Mouse (Mus musculus) induced T-regulatory cell, adult 2 months (primary cell): Measurements from ENCODE around the gene Ret.

Experiments used
- DNase-seq: peaks from one replicate; pipeline ENCODE4 v3.0.0-alpha.2; 2012; ENCODE audit warnings: low read depth

The Ret gene

DNA sequence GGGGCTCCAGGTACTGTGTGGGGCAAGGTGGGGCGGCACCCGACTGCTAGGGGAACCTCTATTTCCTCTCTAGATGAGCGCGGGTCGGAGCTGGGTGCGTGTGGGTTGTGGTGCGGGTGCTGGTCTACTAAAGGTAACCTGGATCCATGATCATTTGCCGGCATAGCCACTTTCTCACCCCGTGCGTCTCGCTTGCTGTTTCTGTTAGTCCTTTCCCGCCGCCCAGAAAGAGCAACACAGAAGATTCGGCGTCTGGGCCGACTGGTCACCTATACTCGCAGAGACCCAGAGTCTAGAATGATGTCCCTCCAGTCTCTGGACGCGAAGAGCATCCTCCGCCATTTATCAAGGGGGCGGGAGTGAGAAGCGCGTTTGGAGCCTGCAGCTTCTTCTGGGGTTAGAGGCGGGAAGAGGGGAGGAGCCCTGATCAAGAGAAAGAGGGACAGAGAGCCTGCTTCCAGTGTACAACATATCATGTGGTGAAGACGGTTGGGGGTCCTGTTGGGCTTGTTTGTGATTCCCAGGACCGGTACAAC, at the start of gene Ret:
Gene Ret, minus strand, starts transcription at position 279 of the 536 bp plus-strand sequence.
- DNase-seq, result no peak

DNA sequence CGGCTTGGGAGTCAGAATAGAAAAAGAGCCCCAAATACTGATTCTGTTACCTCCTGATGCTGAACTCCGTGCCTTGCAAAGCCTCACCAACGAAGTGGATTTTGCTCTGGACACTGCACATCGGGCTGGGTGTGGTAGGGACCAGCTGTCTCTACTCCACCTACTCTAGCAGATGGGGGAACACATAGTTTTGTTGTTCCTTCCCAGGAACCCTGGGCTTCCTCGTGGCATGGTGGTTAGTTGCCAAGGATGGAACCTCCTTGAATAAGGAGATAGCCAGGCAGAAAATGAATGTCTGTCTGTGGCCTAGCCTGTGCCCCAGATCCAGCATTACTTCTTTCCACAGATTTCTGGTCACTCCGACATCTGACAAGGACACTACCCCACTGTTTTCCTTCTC, 49.6 kb upstream of the Ret start:
- no peak for DNase-seq

DNA sequence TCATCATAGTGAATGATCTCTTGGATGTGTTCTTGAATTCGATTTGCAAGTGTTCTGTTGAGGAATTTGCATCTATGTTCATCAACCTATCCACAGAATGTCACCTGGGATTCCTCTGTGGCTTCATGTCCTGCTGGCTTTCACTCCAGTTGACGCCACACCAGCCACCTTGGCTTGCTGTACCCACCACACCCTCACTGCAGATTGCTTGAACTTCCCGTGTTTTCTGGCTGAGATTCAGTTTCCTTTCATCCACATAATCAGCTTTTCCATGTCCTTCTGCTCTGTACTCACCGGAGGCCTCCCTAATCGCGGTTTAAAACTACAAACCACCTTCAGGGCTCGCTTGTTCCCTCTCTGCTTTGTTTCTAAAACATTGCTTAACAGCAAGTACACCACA, 46.6 kb upstream of the Ret start:
- no peak for DNase-seq

DNA sequence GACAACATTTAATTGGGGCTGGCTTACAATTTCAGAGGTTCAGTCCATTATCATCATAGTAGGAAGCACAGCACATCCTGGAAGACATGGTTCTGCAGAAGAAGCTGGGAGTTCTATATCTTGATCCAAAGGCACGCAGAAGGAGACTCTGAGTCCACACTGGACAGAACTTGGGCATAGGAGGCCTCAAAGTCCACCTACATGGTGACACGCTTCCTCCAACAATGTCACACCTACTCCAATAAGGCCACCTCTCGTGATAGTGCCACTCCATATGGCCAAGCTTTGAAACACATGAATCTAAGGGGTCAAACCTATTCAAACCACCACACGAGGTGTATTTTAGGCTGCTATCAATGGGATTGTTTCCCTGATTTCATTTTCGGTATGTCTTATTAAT, 45.4 kb upstream of the Ret start:
- DNase-seq, result no peak

DNA sequence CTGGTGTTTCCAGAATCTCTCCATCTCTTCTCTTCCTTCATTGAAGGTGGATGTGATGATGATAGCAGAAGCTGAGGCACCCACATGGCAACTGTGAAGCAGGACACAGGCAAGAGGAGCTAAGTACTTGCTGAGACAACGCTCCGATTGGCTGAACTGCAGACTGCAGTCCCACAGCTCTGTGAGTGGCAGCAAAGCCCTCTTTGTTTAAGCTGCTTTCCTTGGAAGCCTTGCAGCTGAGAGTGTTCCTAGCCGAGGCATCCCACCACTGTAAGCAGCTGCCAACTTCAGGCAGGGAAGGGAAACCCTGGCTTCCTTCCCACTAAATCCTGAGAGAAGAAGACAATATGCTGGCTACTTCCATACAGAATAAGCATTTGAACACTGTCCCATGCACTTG, 28.6 kb upstream of the Ret start:
- DNase-seq, result no peak

DNA sequence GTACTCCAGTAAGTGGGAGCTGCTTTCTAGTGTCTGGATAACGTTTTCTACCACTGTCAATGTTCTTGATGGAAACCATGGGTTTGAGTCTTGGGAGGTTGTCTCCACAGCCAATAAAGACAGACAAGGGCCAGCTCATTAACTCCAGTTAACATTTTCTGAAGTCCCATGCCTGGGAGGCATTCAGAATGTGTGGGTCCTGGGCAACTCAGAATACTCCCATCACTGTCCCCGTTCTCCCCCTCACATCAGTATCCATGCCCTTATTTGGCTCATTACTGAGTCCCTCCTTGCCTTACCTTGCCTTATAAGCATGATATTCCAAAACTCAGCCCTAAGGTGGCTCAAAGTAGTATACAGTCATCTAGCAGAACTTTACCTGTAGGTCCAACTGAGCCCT, 25.0 kb upstream of the Ret start:
- DNase-seq, result no peak

DNA sequence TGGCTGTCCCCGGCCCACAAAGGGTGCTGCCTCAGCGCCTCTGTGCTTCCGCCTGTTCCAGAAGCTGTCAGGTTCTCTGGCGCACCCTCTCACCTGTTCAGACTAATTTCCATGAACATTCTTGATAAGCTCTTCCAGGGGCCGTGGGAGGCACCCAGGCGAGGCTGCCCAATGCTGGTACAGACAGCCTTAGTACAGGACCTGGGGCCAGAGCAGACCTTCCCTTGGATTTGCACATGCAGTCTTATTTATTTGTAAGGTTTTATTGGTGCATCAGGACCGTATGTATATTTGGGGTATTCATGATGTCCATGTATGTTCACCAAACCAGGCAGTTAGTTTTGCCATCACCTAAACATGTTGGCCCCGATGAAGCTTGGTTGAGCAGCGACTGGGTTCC, 18.2 kb upstream of the Ret start:
- DNase-seq, result no peak

DNA sequence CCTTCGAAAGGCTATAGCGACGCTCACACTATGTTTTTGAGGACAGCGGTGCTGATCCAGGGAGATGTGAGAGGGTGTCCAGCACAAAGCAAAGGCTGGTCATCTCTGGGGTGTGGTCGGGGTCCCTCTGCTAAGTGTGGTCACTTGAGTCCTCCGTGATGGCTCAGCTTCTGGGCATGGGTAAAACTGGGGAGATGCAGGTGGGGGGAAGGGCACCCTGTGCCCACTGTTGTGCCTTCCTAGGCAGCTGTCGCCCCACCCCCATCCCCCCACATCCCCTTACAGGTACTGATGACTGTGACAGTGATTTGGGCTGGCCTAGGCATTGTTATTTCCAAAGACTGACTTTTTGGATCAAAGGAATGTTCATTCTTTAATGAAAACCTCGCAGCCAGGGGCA, 10.8 kb upstream of the Ret start:
- DNase-seq, result no peak

DNA sequence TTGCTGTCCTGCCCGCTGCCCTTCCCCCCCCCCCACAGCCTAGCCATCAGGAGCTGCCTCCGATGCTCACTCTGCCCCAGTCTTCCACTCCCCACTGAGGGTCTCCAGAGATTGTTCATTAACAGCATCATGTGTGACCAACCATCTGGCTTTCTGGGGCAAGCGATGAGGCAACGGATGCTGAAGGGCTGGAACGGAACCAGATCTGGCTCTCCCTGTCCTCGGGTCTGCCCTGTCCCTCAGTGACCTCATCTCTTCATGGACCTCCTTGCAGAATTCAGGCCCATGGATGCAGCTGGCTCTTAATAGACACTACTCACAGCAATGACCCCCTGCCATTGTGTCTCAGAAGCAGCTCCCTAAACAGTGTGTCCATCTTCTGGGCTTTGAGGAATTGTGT, 8.9 kb upstream of the Ret start:
- DNase-seq, result no peak

DNA sequence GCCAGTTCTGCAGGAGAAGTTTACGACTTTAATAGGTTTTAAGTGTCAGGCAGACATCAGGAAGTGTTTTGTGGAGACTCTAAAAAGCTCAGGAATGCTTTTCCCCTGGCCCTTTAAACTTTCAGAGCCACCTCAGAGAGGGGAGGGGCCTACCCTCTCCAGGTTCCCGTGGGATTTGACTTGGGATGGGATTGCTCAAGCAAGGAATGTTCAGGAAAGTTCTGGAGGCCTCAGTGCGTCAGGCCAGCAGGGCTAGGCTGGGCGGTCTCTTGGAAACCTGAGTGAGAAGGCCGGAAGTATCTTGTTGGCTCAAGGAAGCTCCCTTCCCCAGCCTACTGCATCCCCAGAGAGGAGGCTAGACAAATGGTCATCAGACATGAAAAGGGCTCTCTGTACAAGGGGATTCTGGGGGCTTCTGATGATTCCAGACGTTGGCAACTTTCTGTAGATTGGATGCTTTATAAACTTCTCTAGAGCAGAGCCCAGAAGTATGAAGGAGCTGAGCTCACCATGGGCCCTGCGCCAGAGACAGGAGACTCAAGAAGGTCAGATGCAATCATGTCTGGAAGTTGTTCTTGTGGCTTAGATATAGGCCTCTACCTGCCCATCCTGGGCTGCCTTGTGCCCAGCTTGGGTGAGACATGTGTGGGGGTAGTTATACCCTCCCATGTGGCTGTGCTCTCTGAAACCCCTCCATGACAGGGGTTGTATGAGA, 7.8 kb upstream of the Ret start:
- DNase-seq, result no peak

DNA sequence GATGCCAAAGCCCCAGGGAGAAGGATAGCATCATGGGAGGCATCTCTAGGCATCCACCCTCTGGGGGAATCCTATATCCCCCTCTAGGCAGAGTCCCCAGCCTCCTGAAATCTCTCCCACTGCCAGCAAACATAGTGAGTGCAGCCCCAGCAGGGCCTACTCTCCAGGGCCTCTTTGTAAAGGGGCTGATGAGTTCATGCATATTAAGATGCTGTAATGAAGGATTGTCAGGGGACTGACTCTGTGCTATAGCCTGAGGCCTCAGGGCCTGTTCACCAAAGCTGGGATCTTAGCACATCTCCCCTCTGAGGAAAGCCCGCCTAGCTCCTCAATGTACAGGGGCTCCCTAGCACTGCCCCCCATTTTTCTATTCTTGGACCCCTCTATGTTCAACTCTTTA, 6.6 kb upstream of the Ret start:
- no peak for DNase-seq

DNA sequence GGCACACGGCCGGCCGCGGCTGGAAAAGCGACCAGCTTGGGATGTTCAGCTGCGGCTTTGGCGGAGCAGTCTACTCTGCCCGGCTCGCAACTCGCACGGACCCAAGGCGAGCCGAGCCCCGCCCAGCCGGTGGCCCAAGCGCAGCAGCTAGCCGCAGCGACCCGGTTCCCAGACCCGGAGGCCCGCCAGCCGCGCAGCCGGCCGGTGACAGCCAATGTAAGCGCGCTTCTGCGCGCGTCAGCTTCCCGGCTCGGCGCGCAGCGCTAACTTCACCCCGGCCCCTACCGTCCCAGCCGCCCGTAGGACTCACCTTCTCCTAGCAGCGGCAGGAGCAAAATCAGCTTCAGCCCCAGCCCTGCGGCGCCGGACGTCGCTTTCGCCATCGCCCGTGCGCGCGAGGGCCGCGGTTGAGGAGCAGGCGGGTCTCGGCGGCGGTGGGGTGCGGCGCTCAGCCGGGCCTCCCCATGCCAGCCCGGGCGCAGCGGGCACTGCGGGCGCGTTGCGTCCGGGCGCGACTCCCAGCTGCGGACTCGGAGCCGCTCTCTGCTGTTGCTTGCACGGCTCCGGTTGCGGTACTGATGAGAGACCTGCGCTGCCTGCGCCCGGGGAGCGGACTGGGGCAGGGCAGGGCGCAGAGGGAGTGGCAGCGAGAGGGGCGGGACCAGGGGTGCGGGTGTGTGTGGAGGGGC, 623 bp downstream of the Ret start:
- peak; percentile 56 for DNase-seq

DNA sequence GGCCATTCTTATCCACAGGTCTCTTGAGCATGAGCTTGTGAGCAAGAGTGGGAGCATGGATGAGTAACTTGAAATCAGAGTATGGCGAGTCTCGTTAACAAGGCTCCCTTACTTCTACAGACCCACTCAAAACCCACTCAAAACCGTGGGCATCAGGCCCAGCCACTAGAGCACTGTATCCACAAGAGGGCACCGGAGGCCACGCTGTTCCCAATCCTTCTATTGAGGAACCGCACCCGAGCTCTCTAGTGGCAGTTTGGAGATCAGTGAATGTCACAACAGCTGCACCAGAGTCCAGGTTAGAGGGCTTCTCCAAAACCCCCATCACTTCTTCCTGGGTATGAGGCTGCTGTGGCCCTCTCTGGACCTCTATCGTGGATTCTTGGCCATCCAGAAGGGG, 2.4 kb downstream of the Ret start:
- peak; percentile 16 for DNase-seq

DNA sequence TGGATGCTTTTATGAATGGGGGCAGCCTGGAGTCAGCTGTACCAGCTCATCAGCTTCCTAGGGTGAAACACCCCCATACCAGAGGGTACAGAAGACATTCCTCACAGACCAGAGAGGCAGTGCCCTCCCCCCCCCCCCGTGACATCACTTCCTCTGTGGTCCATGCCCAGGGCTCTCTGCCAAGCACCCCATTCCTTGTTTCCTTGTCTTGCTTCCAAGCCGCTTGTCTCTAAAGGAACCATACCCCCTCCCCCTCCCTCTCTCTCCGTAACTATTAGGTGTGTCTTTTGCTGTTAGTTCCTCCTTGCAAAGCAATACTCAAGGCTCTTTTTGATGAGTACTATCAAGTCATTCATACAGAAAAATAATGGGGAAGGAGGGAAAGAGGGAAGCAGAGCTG, 4.6 kb downstream of the Ret start:
- no peak for DNase-seq

DNA sequence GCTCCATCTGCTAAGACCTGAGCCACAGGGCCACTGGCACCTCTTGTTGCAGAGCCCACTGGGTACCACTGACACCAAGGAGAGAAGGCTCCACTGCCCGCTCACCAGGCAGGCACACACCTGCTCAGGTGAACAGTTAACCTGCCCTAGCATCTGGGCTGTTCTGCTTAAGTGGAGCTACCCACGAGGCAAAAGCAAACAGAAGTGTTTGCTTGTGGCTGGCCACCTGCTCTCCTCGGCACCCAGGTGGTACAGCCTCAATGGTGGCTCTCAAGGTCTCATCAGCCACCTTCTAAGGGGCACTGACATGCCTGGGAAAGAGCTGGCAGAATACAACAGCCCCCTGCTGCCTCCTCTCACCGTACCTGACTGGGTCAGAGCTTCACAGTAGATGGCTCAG, 5.3 kb downstream of the Ret start:
- DNase-seq, result no peak

DNA sequence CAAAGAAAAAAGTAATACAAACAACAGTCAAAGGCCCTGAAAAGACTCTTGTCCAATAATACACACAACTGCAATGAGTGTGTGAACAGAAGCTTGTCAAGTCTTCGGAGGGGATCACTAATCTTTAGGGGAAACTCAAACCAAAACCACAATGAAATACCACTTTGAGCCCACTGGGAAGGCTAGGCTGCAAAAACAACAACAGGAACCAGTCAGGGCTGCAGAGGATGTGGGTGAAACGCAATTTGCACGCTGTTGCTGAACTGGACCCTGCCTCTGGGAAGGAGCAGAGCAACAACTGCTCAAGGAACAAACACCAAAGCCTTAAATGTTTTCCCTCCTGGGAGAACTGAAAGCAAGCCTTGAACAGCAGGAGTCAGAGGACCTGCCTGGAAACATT, 7.8 kb downstream of the Ret start:
- DNase-seq, result no peak

DNA sequence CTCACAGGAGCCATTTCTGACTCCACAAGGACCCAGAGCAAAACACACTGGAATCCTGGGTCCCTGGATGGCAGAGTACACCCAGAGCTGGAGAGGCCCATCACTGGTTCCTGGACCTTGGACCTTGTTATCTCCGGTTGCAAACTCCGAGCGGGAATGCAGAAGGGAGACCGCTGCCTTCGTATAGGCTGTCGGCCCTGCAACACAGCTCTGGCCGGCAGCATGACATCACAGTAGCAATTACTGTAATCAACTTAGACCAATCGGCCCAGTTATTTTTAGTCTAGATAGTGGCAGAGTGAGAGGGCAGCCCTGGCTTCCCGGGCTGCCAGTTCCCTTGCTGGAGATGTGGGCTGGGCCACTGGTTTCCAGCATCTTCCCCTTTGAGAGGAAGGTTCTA, 8.9 kb downstream of the Ret start:
- DNase-seq, result no peak

DNA sequence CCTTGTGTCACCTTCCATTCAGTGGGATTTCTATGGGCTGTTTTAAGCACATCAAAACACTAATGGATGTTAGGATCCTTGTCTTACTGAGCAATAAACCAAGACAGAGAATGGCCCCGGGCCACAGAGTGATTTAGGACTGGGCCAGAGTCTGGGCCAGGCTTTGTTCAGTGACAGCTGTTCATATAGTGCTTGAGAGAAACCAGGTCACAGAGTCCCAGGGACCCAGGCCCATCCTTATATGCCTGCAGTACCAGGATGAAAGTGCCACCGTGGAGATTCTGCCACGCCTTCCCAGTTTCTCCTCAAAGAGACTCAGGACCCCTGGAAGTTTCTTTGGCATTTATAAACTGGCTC, 10.3 kb downstream of the Ret start:
- no peak for DNase-seq

DNA sequence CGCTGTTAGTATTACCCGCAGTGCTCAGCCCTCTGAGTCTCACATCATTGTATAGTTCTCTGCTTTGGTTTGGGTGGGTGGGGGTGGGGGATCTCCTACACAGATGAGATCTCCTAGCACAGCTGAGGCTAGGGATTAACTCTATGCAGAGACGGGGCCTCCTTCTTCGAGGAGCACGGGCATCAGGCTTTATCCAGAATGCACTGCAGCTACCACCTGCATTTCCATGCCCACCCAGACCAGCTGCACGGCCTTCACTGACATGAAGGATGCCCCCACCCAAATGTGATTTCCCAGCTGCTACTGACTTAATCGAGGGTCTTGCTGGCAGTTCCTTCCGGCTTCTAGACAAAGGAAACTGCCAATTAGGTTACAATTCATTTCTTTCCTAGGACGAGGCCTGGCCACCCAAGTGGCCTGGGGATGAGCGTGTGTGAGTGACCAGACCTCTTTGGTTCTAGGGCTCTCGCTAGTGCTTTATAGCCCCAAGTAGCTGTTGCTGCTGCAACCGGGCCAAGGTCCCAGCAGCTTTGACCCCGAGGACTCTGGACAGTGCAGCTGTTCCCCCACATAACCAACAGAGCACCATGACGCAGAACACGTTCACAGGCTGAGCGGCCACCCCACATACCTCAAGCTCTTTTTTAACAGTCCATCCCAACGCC, 10.8 kb downstream of the Ret start:
- no peak for DNase-seq

DNA sequence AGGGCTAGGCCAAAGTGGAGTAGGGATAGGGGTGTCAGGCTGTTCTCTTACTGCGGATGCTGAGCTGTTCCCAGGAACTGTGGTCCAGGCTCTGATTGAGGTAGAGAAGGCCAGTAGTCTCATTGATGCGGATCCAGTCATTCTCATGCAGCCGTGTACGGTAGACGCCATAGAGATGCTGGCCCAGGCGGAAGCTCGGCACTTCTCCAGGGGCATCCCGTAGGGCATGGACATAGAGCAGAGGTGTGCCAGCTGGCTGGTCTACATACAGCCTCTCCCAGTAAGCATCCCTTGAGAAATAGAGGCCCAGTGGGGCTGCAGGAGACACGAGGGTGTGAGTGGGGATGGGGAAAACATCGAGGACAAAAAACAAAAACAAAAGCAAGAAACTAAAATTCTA, 13.4 kb downstream of the Ret start:
- no peak for DNase-seq

DNA sequence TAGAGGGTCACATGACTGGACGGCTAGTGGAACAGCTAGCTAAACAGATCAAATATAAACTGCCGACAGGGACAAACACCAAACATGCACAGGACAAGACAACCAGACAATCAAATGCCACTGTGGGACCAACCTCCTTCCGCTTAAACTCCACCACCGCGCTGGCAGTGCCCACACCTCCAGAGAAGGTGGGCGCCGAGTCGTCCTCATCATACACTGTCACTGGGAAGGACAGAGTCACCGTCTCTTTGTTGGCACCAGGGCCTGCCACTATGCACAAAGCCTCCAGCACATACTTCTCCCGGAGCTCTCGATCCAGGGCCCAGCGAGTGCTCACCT, 17.5 kb downstream of the Ret start:
- no peak for DNase-seq

DNA sequence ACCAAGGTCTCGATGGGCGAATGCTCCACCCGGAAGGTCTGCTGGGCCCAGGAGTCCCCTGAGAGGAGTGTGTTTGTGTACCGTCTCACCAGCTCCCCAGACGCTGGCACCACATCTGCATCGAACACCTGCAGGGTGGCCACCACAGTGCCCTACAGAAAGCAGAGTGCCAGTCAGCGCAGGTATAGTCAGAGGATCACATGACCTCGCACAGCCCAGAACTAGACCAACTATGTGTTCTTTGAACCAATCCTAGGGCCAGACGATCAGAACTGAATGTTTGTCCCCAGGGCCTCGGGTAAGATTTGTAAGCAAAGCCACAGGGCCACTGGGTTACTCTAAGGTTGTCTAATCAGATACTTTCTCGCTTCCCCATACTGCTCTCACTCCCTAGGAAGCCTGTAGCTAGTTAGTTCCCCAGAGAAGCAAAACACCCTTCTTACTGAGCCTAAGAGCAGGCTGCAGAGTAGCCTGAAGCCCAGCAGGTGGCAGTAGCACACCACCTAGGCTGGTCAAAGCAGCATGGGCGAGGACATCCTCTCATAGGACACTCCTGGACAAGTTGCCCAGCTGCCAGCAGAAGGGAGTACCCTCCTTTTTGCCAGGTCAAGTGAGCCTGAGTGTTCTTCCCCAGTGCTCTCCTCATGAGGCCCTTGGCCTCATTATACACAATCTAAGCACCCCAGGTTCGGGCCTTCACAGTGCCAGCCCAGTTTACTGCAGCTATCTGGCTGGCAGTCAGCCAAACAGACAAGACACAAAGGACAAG, 18.0 kb downstream of the Ret start:
- DNase-seq, result peak; percentile 84

DNA sequence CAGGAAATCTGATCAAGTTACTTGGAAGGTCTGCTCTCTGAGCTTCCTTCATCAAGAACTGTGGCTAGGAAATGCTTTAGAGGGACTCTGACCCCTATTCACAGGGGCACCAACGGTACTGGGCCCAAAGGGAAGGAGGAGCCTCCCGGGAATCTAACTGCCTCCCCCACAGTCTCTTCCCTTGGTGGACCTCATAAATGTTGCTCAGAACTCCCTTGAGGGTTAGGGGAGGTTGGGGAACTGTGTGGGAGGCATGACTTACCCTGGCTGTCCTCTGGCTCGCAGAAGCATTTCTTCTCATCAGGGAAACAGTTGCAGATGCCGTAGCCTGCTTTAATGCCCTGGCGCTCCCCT, 23.6 kb downstream of the Ret start:
- no peak for DNase-seq
